Mouse (Mus musculus) limb, embryonic 14.5 days (tissue): ENCODE measurements at regions not wholly inside any gene's neighbourhood (a gene's known extent, or its start where the extent isn't known, plus 50 kb on each side); places are given as distances from the start of the nearest gene placed in this dataset.

Source experiments
- ATAC-seq: fragments of 200-750 bp; cut with Nextera tagmentation; 2 replicates; pipeline ENCODE4 v1.8.0; 2017; ENCODE audit warnings: low read depth, moderate number of reproducible peaks, moderate TSS enrichment; ENCODE audit not compliant: low FRiP score
- DNase-seq: peaks from one replicate; pipeline ENCODE4 v3.0.0-alpha.2; 2015; ENCODE audit warnings: low spot score
- H3K27ac ChIP-seq: fragments of 300-500 bp; sonication (generic); replicated peaks from 2 replicates; pipeline ENCODE4 v1.5.1; 2014; ENCODE audit warnings: low read depth, mild to moderate bottlenecking, low read length, moderate library complexity, mixed read lengths
- H3K27me3 ChIP-seq: fragments of 300-500 bp; sonication (generic); 2 replicates; pipeline ENCODE4 v1.6.1; 2014; ENCODE audit warnings: low read length, mixed read lengths; ENCODE audit not compliant: control insufficient read depth, insufficient read depth
- H3K36me3 ChIP-seq: fragments of 300-500 bp; sonication (generic); 2 replicates; pipeline ENCODE4 v1.6.1; 2014; ENCODE audit warnings: mild to moderate bottlenecking, low read length, moderate library complexity, mixed read lengths; ENCODE audit not compliant: control insufficient read depth, insufficient read depth
- H3K4me1 ChIP-seq: fragments of 300-500 bp; sonication (generic); 2 replicates; pipeline ENCODE4 v1.6.1; 2014; ENCODE audit warnings: antibody characterized with exemption, low read length, mixed read lengths; ENCODE audit not compliant: control insufficient read depth, insufficient read depth
- H3K4me2 ChIP-seq: fragments of 300-500 bp; sonication (generic); replicated peaks from 2 replicates; pipeline ENCODE4 v1.6.1; 2014; ENCODE audit warnings: low read depth, mild to moderate bottlenecking, low read length, moderate library complexity; ENCODE audit not compliant: severe bottlenecking
- H3K4me3 ChIP-seq: fragments of 300-500 bp; sonication (generic); replicated peaks from 2 replicates; pipeline ENCODE4 v1.5.1; 2014; ENCODE audit warnings: low read length
- H3K9ac ChIP-seq: fragments of 300-500 bp; sonication (generic); 2 replicates; pipeline ENCODE4 v1.6.1; 2014; ENCODE audit warnings: mild to moderate bottlenecking, low read depth, low read length, moderate library complexity; ENCODE audit not compliant: severe bottlenecking
- H3K9me3 ChIP-seq: fragments of 300-500 bp; sonication (generic); 2 replicates; pipeline ENCODE4 v1.6.1; 2016; ENCODE audit warnings: low read length; ENCODE audit not compliant: control insufficient read depth
- POLR2A ChIP-seq: fragments of 200-500 bp; IDR thresholded peaks from 2 replicates; pipeline ENCODE4 v1.8.0; 2012; ENCODE audit warnings: inconsistent platforms, mild to moderate bottlenecking, moderate library complexity, borderline replicate concordance; ENCODE audit not compliant: insufficient read depth, insufficient read length; ENCODE audit errors: extremely low read depth
- WGBS: fragments of 180-500 bp; shearing (Covaris S2); extraction: QIAGEN DNeasy Blood & Tissue Kit; methylation state at CpG from one replicate; pipeline ENCODE4 v1.1.7; 2014; 5-methylcytosine and 5-hydroxymethylcytosine counted together

GRCm38 (mm10) chrX:60833456-60833855 lies 59.8 kb downstream of the Sox3 start:
- H3K4me2 ChIP-seq: no peak overlapping the region
- WGBS: 84% methylated on average over 6 of the region's 6 CpGs
- no peak for TF ChIP-seq POLR2A

GRCm38 (mm10) chrX:60831330-60832027 lies 61.8 kb downstream of the Sox3 start:
- DNase-seq: no peak
- no peaks in the 10 kb centered on the region for H3K9me3 ChIP-seq

More at GRCm38 (mm10) chrX:60833456-60833855, 59.8 kb downstream of the Sox3 start:
- Histone ChIP-seq H3K27me3 (no peaks in the 10 kb centered on the region), H3K4me3 (no peak overlapping the region), H3K9ac (no peak overlapping the region), H3K9me3 (no peaks in the 10 kb centered on the region), H3K36me3 (no peaks in the 10 kb centered on the region), H3K27ac (no peak overlapping the region), H3K4me1 (no peaks in the 10 kb centered on the region)
- ATAC-seq (no peak), DNase-seq (no peak)

GRCm38 (mm10) chrX:60825181-60826080 lies 67.8 kb downstream of the Sox3 start:
- no peak for TF ChIP-seq POLR2A

More at GRCm38 (mm10) chrX:60831330-60832027, 61.8 kb downstream of the Sox3 start:
- H3K27ac ChIP-seq: no peak overlapping the region
- H3K4me3 ChIP-seq: no peak overlapping the region
- H3K4me2 ChIP-seq: no peak overlapping the region
- no peaks in the 10 kb centered on the region for H3K36me3 ChIP-seq
- TF ChIP-seq POLR2A: no peak
- H3K27me3 ChIP-seq: no peaks in the 10 kb centered on the region
- ATAC-seq: no peak
- H3K9ac ChIP-seq: no peak overlapping the region
- WGBS: 58% methylated on average over 12 of the region's 22 CpGs
- no peaks in the 10 kb centered on the region for H3K4me1 ChIP-seq

GRCm38 (mm10) chrX:60798567-60798966 lies 94.7 kb downstream of the Sox3 start:
- Histone ChIP-seq H3K27me3 (no peaks in the 10 kb centered on the region), H3K4me2 (no peak overlapping the region), H3K9me3 (no peaks in the 10 kb centered on the region), H3K36me3 (no peaks in the 10 kb centered on the region), H3K4me3 (no peak overlapping the region), H3K4me1 (no peaks in the 10 kb centered on the region), H3K9ac (no peak overlapping the region), H3K27ac (no peak overlapping the region)
- ATAC-seq (no peak), DNase-seq (no peak)
- TF ChIP-seq POLR2A: no peak
- WGBS: 64% methylated on average over 5 of the region's 5 CpGs

More at GRCm38 (mm10) chrX:60825181-60826080, 67.8 kb downstream of the Sox3 start:
- 68% methylated on average over 9 of the region's 9 CpGs for whole genome bisulfite sequencing
- no peaks in the 10 kb centered on the region for H3K4me1 ChIP-seq
- H3K4me2 ChIP-seq: no peak overlapping the region
- no peak for DNase-seq
- H3K27ac ChIP-seq: no peak overlapping the region
- H3K36me3 ChIP-seq: no peaks in the 10 kb centered on the region
- no peak overlapping the region for H3K9ac ChIP-seq
- ATAC-seq: no peak
- no peak overlapping the region for H3K4me3 ChIP-seq
- H3K27me3 ChIP-seq: no peaks in the 10 kb centered on the region
- no peaks in the 10 kb centered on the region for H3K9me3 ChIP-seq

GRCm38 (mm10) chrX:60780766-60781165 lies 112.5 kb downstream of the Sox3 start:
- H3K27me3 ChIP-seq: no peaks in the 10 kb centered on the region
- H3K9ac ChIP-seq: no peak overlapping the region
- no peak overlapping the region for H3K4me2 ChIP-seq
- no peaks in the 10 kb centered on the region for H3K9me3 ChIP-seq
- DNase-seq: no peak
- no peaks in the 10 kb centered on the region for H3K36me3 ChIP-seq
- 53% methylated on average over 5 of the region's 5 CpGs for WGBS
- H3K27ac ChIP-seq: no peak overlapping the region
- H3K4me1 ChIP-seq: no peaks in the 10 kb centered on the region
- no peak overlapping the region for H3K4me3 ChIP-seq
- TF ChIP-seq POLR2A: no peak
- no peak for ATAC-seq
